Mouse (Mus musculus) embryonic facial prominence, embryonic 12.5 days (tissue): ENCODE measurements at regions not wholly inside any gene's neighbourhood (a gene's known extent, or its start where the extent isn't known, plus 50 kb on each side); places are given as distances from the start of the nearest gene placed in this dataset.

Experiments used
- ATAC-seq: fragments of 200-750 bp; cut with Nextera tagmentation; 2 replicates; pipeline ENCODE4 v1.8.0; 2017; ENCODE audit not compliant: insufficient number of reproducible peaks, insufficient read depth, low FRiP score, low TSS enrichment
- H3K27ac ChIP-seq: fragments of 300-500 bp; sonication (generic); 2 replicates; pipeline ENCODE4 v1.5.1; 2016; ENCODE audit warnings: mild to moderate bottlenecking
- H3K27me3 ChIP-seq: fragments of 300-500 bp; sonication (generic); 2 replicates; pipeline ENCODE4 v1.6.1; 2016; ENCODE audit warnings: mild to moderate bottlenecking, moderate library complexity
- H3K36me3 ChIP-seq: fragments of 300-500 bp; sonication (generic); 2 replicates; pipeline ENCODE4 v1.6.1; 2016; ENCODE audit warnings: mild to moderate bottlenecking
- H3K4me1 ChIP-seq: fragments of 300-500 bp; sonication (generic); 2 replicates; pipeline ENCODE4 v1.6.1; 2016
- H3K4me2 ChIP-seq: fragments of 300-500 bp; sonication (generic); replicated peaks from 2 replicates; pipeline ENCODE4 v1.6.1; 2016; ENCODE audit warnings: mild to moderate bottlenecking, moderate library complexity
- H3K4me3 ChIP-seq: fragments of 300-500 bp; sonication (generic); 2 replicates; pipeline ENCODE4 v1.5.1; 2016; ENCODE audit warnings: mild to moderate bottlenecking
- H3K9ac ChIP-seq: fragments of 300-500 bp; sonication (generic); 2 replicates; pipeline ENCODE4 v1.6.1; 2016; ENCODE audit warnings: mild to moderate bottlenecking, moderate library complexity
- H3K9me3 ChIP-seq: fragments of 300-500 bp; sonication (generic); 2 replicates; pipeline ENCODE4 v1.6.1; 2016; ENCODE audit warnings: mild to moderate bottlenecking, moderate library complexity
- WGBS: fragments of 180-500 bp; shearing (Covaris S2); methylation state at CpG from one replicate; pipeline ENCODE4 v1.1.7; 2016; 5-methylcytosine and 5-hydroxymethylcytosine counted together

GRCm38 (mm10) chr8:126673038-126673740 lies 79.4 kb upstream of the Irf2bp2 start:
- H3K27ac ChIP-seq = no peak overlapping the region
- ATAC-seq = no peak
- H3K9me3 ChIP-seq = no peaks in the 10 kb centered on the region
- H3K36me3 ChIP-seq = no peaks in the 10 kb centered on the region
- H3K4me1 ChIP-seq = peaks cover 6% of the 10 kb centered on the region
- H3K4me3 ChIP-seq = no peak overlapping the region
- H3K9ac ChIP-seq = no peak overlapping the region
- H3K27me3 ChIP-seq = no peaks in the 10 kb centered on the region
- 70% methylated on average over 9 of the region's 9 CpGs for WGBS
- no peak overlapping the region for H3K4me2 ChIP-seq

DNA sequence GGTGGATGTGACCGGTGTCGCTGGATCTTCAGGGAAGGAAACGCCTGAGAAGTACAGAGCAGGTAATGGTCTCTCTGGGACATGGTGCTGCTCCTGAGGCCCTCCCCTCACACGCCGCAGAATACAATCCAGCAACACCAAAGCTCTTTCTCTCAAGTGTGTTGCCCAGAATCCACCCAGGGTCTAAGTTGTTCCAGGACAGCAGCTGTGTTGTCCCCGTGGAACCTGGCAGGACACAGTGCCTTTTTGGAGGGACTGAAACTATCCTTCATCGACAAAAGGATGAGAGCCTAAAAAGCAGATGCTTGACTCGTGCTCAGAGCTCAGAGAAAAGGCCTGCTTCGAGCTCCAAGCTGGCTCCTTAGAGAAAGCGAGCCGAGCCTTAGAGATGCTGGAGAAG lies 77.8 kb upstream of the Irf2bp2 start:
- no peak overlapping the region for H3K4me3 ChIP-seq
- WGBS = 92% methylated on average over 11 of the region's 11 CpGs
- no peak for ATAC-seq

GRCm38 (mm10) chr8:126669919-126670318 lies 76.1 kb upstream of the Irf2bp2 start:
- Histone ChIP-seq H3K4me3 (no peak overlapping the region), H3K36me3 (no peaks in the 10 kb centered on the region), H3K9me3 (no peaks in the 10 kb centered on the region), H3K4me2 (no peak overlapping the region), H3K9ac (no peak overlapping the region), H3K27ac (no peak overlapping the region), H3K4me1 (peaks cover 32% of the 10 kb centered on the region), H3K27me3 (no peaks in the 10 kb centered on the region)
- WGBS = 77% methylated on average over 9 of the region's 9 CpGs
- no peak for ATAC-seq

More for the DNA sequence above, 77.8 kb upstream of the Irf2bp2 start:
- H3K9me3 ChIP-seq = no peaks in the 10 kb centered on the region
- H3K27me3 ChIP-seq = no peaks in the 10 kb centered on the region
- H3K27ac ChIP-seq = no peak overlapping the region
- peaks cover 21% of the 10 kb centered on the region for H3K4me1 ChIP-seq
- H3K9ac ChIP-seq = no peak overlapping the region
- H3K4me2 ChIP-seq = no peak overlapping the region
- no peaks in the 10 kb centered on the region for H3K36me3 ChIP-seq

DNA sequence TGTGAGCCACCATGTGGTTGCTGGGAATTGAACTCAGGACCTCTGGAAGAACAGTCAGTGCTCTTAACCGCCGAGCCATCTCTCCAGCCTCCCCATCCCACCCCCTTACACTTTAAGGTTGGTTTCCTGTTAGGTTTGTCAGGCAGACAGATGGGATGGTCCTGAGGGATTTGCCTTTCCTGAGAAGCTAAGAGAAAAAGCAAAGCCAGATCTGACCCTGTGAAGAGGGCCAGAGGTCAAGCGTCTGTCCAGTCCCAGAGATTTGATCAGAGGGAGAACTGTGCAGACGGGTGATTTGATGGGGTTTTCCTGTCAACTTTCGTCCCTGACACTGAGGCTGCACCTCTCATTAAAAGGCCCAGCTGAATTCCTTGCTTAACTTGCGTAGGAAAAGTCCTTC lies 75.4 kb upstream of the Irf2bp2 start:
- Histone ChIP-seq H3K4me1 (peaks cover 39% of the 10 kb centered on the region), H3K36me3 (no peaks in the 10 kb centered on the region), H3K9me3 (no peaks in the 10 kb centered on the region), H3K4me2 (no peak overlapping the region), H3K9ac (no peak overlapping the region), H3K27me3 (no peaks in the 10 kb centered on the region), H3K4me3 (no peak overlapping the region), H3K27ac (no peak overlapping the region)
- 42% methylated on average over 6 of the region's 6 CpGs for WGBS
- ATAC-seq = no peak

- Histone ChIP-seq H3K4me1 (peaks cover 44% of the 10 kb centered on the region), H3K36me3 (no peaks in the 10 kb centered on the region), H3K9ac (no peak overlapping the region), H3K27ac (peak overlapping the region; percentile 97), H3K9me3 (no peaks in the 10 kb centered on the region), H3K27me3 (no peaks in the 10 kb centered on the region), H3K4me3 (no peak overlapping the region), H3K4me2 (no peak overlapping the region)
- 72% methylated on average over 5 of the region's 5 CpGs for WGBS
- no peak for ATAC-seq
These were observed 74.9 kb upstream of the Irf2bp2 start for GRCm38 (mm10) chr8:126668657-126669025.

DNA sequence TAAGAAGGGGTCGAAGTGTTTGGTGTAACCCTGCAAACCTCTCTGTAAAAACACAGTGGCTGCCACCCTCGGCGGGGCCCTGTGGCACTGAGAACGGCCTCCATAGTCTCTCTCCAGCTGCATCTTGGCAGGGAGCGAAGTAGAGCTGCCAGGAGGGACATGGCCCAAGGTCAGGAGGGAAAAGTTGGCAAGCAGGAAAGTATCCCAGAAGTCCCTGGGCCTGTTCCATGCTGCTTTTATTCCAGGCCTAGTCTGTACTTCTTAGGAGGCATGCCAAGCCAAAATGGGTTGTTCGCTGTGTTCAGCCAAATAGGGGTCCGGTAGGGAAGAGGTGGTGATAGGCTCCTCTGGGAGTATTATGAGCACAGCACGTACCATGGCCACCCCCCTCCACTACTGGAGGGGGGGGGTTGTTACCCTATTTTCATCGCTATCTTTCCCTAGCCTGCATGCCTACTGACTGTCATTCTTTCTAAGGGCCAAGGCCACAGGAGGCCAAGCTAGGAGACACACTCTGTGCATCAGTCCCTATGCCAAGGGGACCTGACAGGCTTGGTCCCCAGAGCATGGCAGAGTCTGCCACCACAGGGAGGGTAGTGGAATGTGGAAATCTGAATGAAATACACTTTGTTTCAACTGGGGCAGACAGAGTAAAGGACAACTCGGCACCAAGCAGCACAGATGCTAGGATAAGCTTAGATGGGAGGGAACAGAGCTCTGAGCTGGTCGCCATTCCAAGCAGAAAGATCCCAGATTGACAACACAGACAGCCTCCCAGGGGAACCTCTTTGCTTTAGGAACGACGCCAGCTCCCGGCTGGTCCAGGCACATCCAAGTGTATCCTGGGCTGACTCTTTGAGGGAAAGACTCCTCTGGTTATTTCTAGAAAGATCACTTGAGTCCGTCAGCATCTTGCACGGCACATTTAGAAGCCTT lies 74.2 kb upstream of the Irf2bp2 start:
- no peak overlapping the region for H3K4me3 ChIP-seq
- no peak overlapping the region for H3K4me2 ChIP-seq
- H3K9ac ChIP-seq = no peak overlapping the region
- WGBS = 68% methylated on average over 16 of the region's 16 CpGs
- no peaks in the 10 kb centered on the region for H3K27me3 ChIP-seq
- no peak for ATAC-seq
- peaks cover 51% of the 10 kb centered on the region for H3K4me1 ChIP-seq
- no peaks in the 10 kb centered on the region for H3K9me3 ChIP-seq
- peak overlapping the region; percentile 97 for H3K27ac ChIP-seq
- H3K36me3 ChIP-seq = no peaks in the 10 kb centered on the region

- Histone ChIP-seq H3K4me3 (no peak overlapping the region), H3K9ac (peak overlapping the region; percentile 7; the same call in 1 of the 2 replicates), H3K4me1 (peaks cover 59% of the 10 kb centered on the region), H3K9me3 (no peaks in the 10 kb centered on the region), H3K27ac (peak overlapping the region; percentile 97), H3K27me3 (no peaks in the 10 kb centered on the region), H3K36me3 (no peaks in the 10 kb centered on the region), H3K4me2 (peak overlapping the region; percentile 24)
- WGBS = 41% methylated on average over 12 of the region's 12 CpGs
- ATAC-seq = no peak
These were observed 73.4 kb upstream of the Irf2bp2 start for GRCm38 (mm10) chr8:126667086-126667720.

GRCm38 (mm10) chr8:126666327-126667085 lies 72.7 kb upstream of the Irf2bp2 start:
- 0% methylated on average over 14 of the region's 15 CpGs for WGBS

GRCm38 (mm10) chr8:126665581-126666241 lies 71.9 kb upstream of the Irf2bp2 start:
- Histone ChIP-seq H3K36me3 (no peaks in the 10 kb centered on the region), H3K4me3 (no peak overlapping the region), H3K4me2 (peak overlapping the region; percentile 38), H3K9me3 (no peaks in the 10 kb centered on the region), H3K27ac (peak overlapping the region; percentile 97), H3K27me3 (no peaks in the 10 kb centered on the region), H3K9ac (no peak overlapping the region), H3K4me1 (peaks cover 74% of the 10 kb centered on the region)
- no peak for ATAC-seq
- 20% methylated on average over 18 of the region's 18 CpGs for WGBS

More at GRCm38 (mm10) chr8:126666327-126667085, 72.7 kb upstream of the Irf2bp2 start:
- Histone ChIP-seq H3K27me3 (no peaks in the 10 kb centered on the region), H3K27ac (peak overlapping the region; percentile 97), H3K4me2 (peak overlapping the region; percentile 38), H3K4me3 (no peak overlapping the region), H3K9ac (peak overlapping the region; percentile 7; the same call in 1 of the 2 replicates), H3K9me3 (no peaks in the 10 kb centered on the region), H3K4me1 (peaks cover 66% of the 10 kb centered on the region), H3K36me3 (no peaks in the 10 kb centered on the region)
- peak; percentile 94 for ATAC-seq

- Histone ChIP-seq H3K9me3 (no peaks in the 10 kb centered on the region), H3K9ac (no peak overlapping the region), H3K4me1 (peaks cover 82% of the 10 kb centered on the region), H3K27ac (peak overlapping the region; percentile 97), H3K4me3 (no peak overlapping the region), H3K4me2 (no peak overlapping the region), H3K36me3 (no peaks in the 10 kb centered on the region), H3K27me3 (no peaks in the 10 kb centered on the region)
- 65% methylated on average over 5 of the region's 5 CpGs for WGBS
- ATAC-seq = no peak
These were observed 71.1 kb upstream of the Irf2bp2 start for GRCm38 (mm10) chr8:126664891-126665290.
